ENCODE assay signal across 7 mouse cellular contexts in the genomic region with DNA sequence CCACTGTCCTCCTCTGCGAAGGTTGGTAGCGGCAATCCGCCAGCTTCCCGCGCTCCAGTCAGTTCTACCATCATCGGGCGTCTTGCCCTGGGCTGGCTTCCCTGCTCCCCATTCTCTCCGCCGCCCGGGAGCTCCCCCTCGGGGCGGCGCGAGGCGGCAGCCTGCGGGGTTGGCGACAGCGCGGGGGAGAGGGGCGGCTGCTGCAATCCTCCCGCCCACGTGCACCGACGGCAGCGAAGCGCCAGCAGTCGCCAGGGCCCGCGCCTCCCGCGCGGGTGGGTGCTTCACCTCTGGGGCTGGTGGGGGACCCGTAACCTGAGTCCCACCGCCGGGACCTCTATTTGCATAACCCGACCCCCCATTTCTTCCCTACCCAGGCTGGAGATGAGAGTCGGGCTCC. TPM values are rescaled to one million over a fixed set of nuclear protein-coding genes. Genes with fewer than 3 reads are reported as not detected.
DNase-seq lines count a peak whose midpoint lies in the region; ATAC-seq and TF ChIP-seq lines count a peak whose summit lies in the region.

A gene (plus strand): TSS at position 220 of the 400 bp plus-strand sequence.

- H3K4me2 ChIP-seq in forebrain, embryonic 16.5 days (ENCODE audit: low read length): peak within 1 kb of the TSS; percentile 84

- H3K4me3 ChIP-seq in bone marrow macrophage, adult 2 months (ENCODE audit: insufficient read depth, low read length): peak within 1 kb of the TSS; percentile 61
- H3K4me3 ChIP-seq in forebrain, embryonic 16.5 days (replicated peaks; ENCODE audit: low read length): peak within 1 kb of the TSS; percentile 63
- H3K4me3 ChIP-seq in macrophage (ENCODE audit: inconsistent target): peak within 1 kb of the TSS; percentile 55
- peak within 1 kb of the TSS; percentile 56 for H3K4me3 ChIP-seq in thymus, adult 2 months (ENCODE audit: control insufficient read depth, insufficient read depth, low read length)

- ATAC-seq in forebrain, embryonic 16.5 days: no peak
- ATAC-seq in inflammation-experienced regulatory T-cells, adult 6 months: no peak

- no peaks in the 10 kb centered on the region for H3K36me3 ChIP-seq in forebrain, embryonic 16.5 days (ENCODE audit: control insufficient read depth, insufficient read depth)
- no peaks in the 10 kb centered on the region for H3K36me3 ChIP-seq in macrophage (ENCODE audit: inconsistent target)
- no peaks in the 10 kb centered on the region for H3K36me3 ChIP-seq in thymus, adult 2 months (ENCODE audit: control insufficient read depth, insufficient read depth, low read length)

- no peaks in the 10 kb centered on the region for H3K4me1 ChIP-seq in bone marrow macrophage, adult 2 months (ENCODE audit: control insufficient read depth, insufficient read depth, low read length)
- H3K4me1 ChIP-seq in forebrain, embryonic 16.5 days (replicated peaks; ENCODE audit: control insufficient read depth, insufficient read depth, low read length): peaks cover 43% of the 10 kb centered on the region
- H3K4me1 ChIP-seq in thymus, adult 2 months (replicated peaks; ENCODE audit: control insufficient read depth, insufficient read depth, low read length): peaks cover 26% of the 10 kb centered on the region

- no peaks in the 10 kb centered on the region for H3K79me2 ChIP-seq in macrophage (ENCODE audit: inconsistent target)

- no peak for TF ChIP-seq POLR2A in bone marrow macrophage, adult 2 months (IDR thresholded peaks at IDR 0.05; ENCODE audit: borderline replicate concordance, low read depth, low read length)
- TF ChIP-seq POLR2A in thymus, adult 2 months (IDR thresholded peaks at IDR 0.05; ENCODE audit: control insufficient read depth, extremely low read depth, insufficient read depth, low read length, poor library complexity): no peak

- peaks cover 80% of the 10 kb centered on the region for H3K27me3 ChIP-seq in forebrain, embryonic 16.5 days (replicated peaks; ENCODE audit: control insufficient read depth, insufficient read depth, low read length)
- peaks cover 14% of the 10 kb centered on the region for H3K27me3 ChIP-seq in thymus, adult 2 months (ENCODE audit: control insufficient read depth, insufficient read depth, low read length)

- H3K9ac ChIP-seq in forebrain, embryonic 16.5 days (replicated peaks; ENCODE audit: low read depth, low read length): no peak within 1 kb of the TSS

- DNase-seq in right cerebral cortex, postnatal 10 days (ENCODE audit: low spot score in 2 of 2): peak; percentile 54 to 58
- no peak for DNase-seq in right cerebral cortex, adult 18-20 months
- DNase-seq in thymus, adult 2 months: peak; percentile 65

- WGBS in forebrain, embryonic 16.5 days: 0% methylated on average over 35 of the region's 37 CpGs
- under 1% methylated on average over 35 of the region's 37 CpGs for WGBS in macrophage (ENCODE audit: missing documents)
- WGBS in thymus, adult 2 months: 3% methylated on average over 37 of the region's 37 CpGs

- H3K27ac ChIP-seq in bone marrow macrophage, adult 2 months (ENCODE audit: insufficient read depth, low read depth, low read length): no peak within 1 kb of the TSS
- no peak within 1 kb of the TSS for H3K27ac ChIP-seq in forebrain, embryonic 16.5 days (ENCODE audit: low read length)
- H3K27ac ChIP-seq in macrophage: peak within 1 kb of the TSS; percentile 17; the same call in 1 of the 2 replicates
- peak within 1 kb of the TSS; percentile 73; the same call in 1 of the 2 replicates for H3K27ac ChIP-seq in thymus, adult 2 months (ENCODE audit: control insufficient read depth, insufficient read depth, low read length)

- no peaks in the 10 kb centered on the region for H3K9me3 ChIP-seq in forebrain, embryonic 16.5 days (ENCODE audit: control insufficient read depth, low read length)

- no peak for TF ChIP-seq CTCF in bone marrow macrophage, adult 2 months (IDR thresholded peaks at IDR 0.05; ENCODE audit: low read depth, low read length)
- 0 out of 2 replicates have a peak, but pooled peaks have one; percentile 22 for TF ChIP-seq CTCF in thymus, adult 2 months (IDR thresholded peaks at IDR 0.05; ENCODE audit: borderline replicate concordance, control insufficient read depth, extremely low read depth, insufficient read depth, low read length, poor library complexity)

RNA-seq across cellular contexts. Expression of the gene that starts here (rescaled TPM):
- polyA plus RNA-seq in bone marrow macrophage, adult 2 months (2012; ENCODE audit: insufficient read depth, insufficient read length, missing spikeins): 3.6 and 5.8 TPM in 2 replicates
- polyA plus RNA-seq in forebrain, embryonic 16.5 days (2015; fragmentation: Nextera tagmentation; extraction: Ambion mirVana): 0.23 and 0.35 TPM in 2 replicates
- polyA plus RNA-seq in inflammation-experienced regulatory T-cells, adult 6 months (2017; shearing (Covaris generic)): 10 to 100 TPM; 68.5 to 69.3 (median 68.8) TPM
- total RNA-seq in macrophage (2018; cell fraction: chromatin; rRNA removed): 100 to 1,000 TPM in 7 of 26 experiments, 10 to 100 TPM in 11, 1 to 10 TPM in 7, under 1 TPM in 1; 0.76 to 337 (median 29.7) TPM
- 100 to 1,000 TPM in 7 of 26 experiments, 10 to 100 TPM in 14, 1 to 10 TPM in 5; 1.4 to 401 (median 24.9) TPM for total RNA-seq in macrophage (2018; cell fraction: cytosol; rRNA removed)
- total RNA-seq in macrophage (2018; cell fraction: nucleus; rRNA removed): 100 to 1,000 TPM in 10 of 26 experiments, 10 to 100 TPM in 12, 1 to 10 TPM in 3, under 1 TPM in 1; 0.89 to 484 (median 80.4) TPM
- 4.5 to 19.2 TPM (median 9.6 TPM) in 3 replicates for polyA plus RNA-seq in macrophage (2018)
- polyA plus RNA-seq in thymus, adult 2 months (2012; rRNA removed): 73.0 and 79.2 TPM in 2 replicates

Comparison
In these comparisons a context has a peak if more than half of its experiments do, and no peak if none do; other contexts are left out.
1. H3K27ac ChIP-seq: peak in macrophage (single experiment) and thymus, adult 2 months (single experiment); none in bone marrow macrophage, adult 2 months (single experiment) and forebrain, embryonic 16.5 days (single experiment).
2. Peak in every context shown above with its lines, with median percentiles within 50 percentile points of each other: H3K4me3 ChIP-seq.